Mouse (Mus musculus) ES-Bruce4 (cell line): ENCODE data around the gene Tm4sf19.

Experiments used
- CTCF ChIP-seq: IDR thresholded peaks from one replicate; pipeline ENCODE4 v1.8.1; 2011; ENCODE audit warnings: low read depth, low read length
- EP300 ChIP-seq: IDR thresholded peaks from 2 replicates; pipeline ENCODE4 v1.6.1; 2011; ENCODE audit warnings: low read depth, low read length; ENCODE audit not compliant: insufficient read depth

DNA sequence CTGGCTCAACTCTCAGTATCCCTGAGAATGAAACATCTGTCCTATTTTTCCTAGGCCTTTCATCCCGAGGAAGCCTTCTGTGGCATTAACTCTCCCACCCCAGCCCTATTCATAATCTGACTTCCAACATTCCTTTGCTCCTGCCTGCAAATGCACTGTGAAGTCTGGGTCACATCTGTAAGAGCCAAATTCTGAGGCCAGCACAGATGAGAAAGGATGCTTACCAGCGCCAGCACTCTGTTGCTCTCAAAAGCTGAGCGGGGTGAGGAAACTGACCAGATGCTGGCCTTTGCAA lies 3.8 kb upstream of the Tm4sf19 start:
- TF ChIP-seq EP300 (no peak), CTCF (no peak)
